Mouse (Mus musculus) olfactory bulb, adult 2 months (tissue): ENCODE data around the gene Fstl4. TPM values are rescaled to one million over a fixed set of nuclear protein-coding genes. Genes with fewer than 3 reads are reported as not detected.
A peak's percentile ranks its signal among the peaks of the same experiment; 100 is the strongest.

Source experiments
- H3K27ac ChIP-seq: fragments of 200-500 bp; 2 replicates; pipeline ENCODE4 v1.5.1; 2012; ENCODE audit warnings: low read depth, low read length; ENCODE audit not compliant: insufficient read depth
- H3K4me1 ChIP-seq: fragments of 200-500 bp; 2 replicates; pipeline ENCODE4 v1.6.1; 2012; ENCODE audit warnings: low read length; ENCODE audit not compliant: control insufficient read depth, insufficient read depth
- H3K4me3 ChIP-seq: fragments of 200-500 bp; 2 replicates; pipeline ENCODE4 v1.5.1; 2012; ENCODE audit warnings: mild to moderate bottlenecking, low read depth, low read length, moderate library complexity; ENCODE audit not compliant: insufficient read depth
- CTCF ChIP-seq: fragments of 200-500 bp; IDR thresholded peaks from 2 replicates; pipeline ENCODE4 v1.5.1; 2012; ENCODE audit warnings: low read depth, mild to moderate bottlenecking, low read length, moderate library complexity; ENCODE audit not compliant: insufficient read depth
- POLR2A ChIP-seq: fragments of 200-500 bp; IDR thresholded peaks from 2 replicates; pipeline ENCODE4 v1.6.1; 2012; ENCODE audit warnings: mild to moderate bottlenecking, low read depth, low read length, moderate library complexity; ENCODE audit not compliant: insufficient read depth
- WGBS: fragments of 180-500 bp; shearing (Covaris S2); methylation state at CpG from one replicate; pipeline ENCODE4 v1.1.7; 2018; 5-methylcytosine and 5-hydroxymethylcytosine counted together
- polyA plus RNA-seq: library from polyadenylated mRNA; stranded (reverse); fragments of >200 nt; gene quantifications from 2 replicates; pipeline ENCODE4 v1.2.4, GENCODE M21; 2012; ENCODE audit warnings: low replicate concordance; ENCODE audit not compliant: missing spikeins, insufficient read depth, insufficient read length

Gene Fstl4
- polyA plus RNA-seq, 1 experiment: not detected

GRCm38 (mm10) chr11:53016358-53017021 lies 252.1 kb downstream of the Fstl4 start:
- Histone ChIP-seq H3K4me1 (no peaks in the 10 kb centered on the region), H3K4me3 (no peak overlapping the region), H3K27ac (no peak overlapping the region)
- TF ChIP-seq POLR2A (no peak), CTCF (no peak)
- WGBS: 90% methylated on average over 7 of the region's 7 CpGs

GRCm38 (mm10) chr11:53019509-53019908 lies 255.1 kb downstream of the Fstl4 start:
- WGBS: 98% methylated on average over 3 of the region's 3 CpGs
- no peak for TF ChIP-seq CTCF
- no peak for TF ChIP-seq POLR2A
- H3K4me1 ChIP-seq: no peaks in the 10 kb centered on the region
- no peak overlapping the region for H3K27ac ChIP-seq
- H3K4me3 ChIP-seq: no peak overlapping the region

- WGBS: 72% methylated on average over 6 of the region's 6 CpGs
- Histone ChIP-seq H3K4me3 (no peak overlapping the region), H3K27ac (no peak overlapping the region), H3K4me1 (no peaks in the 10 kb centered on the region)
- TF ChIP-seq POLR2A (no peak), CTCF (no peak)
Measured at GRCm38 (mm10) chr11:53024403-53024802, 260.0 kb downstream of the Fstl4 start.

- Histone ChIP-seq H3K4me3 (no peak overlapping the region), H3K27ac (no peak overlapping the region), H3K4me1 (no peaks in the 10 kb centered on the region)
- no peak for TF ChIP-seq CTCF
- no peak for TF ChIP-seq POLR2A
- WGBS: 92% methylated on average over 6 of the region's 6 CpGs
Measured at GRCm38 (mm10) chr11:53025686-53026085, 261.3 kb downstream of the Fstl4 start.

- Histone ChIP-seq H3K4me1 (0 out of 2 replicates have a peak, but pooled peaks cover 3% of the 10 kb centered on the region), H3K27ac (no peak overlapping the region), H3K4me3 (no peak overlapping the region)
- 80% methylated on average over 7 of the region's 7 CpGs for WGBS
- no peak for TF ChIP-seq CTCF
- TF ChIP-seq POLR2A: no peak
Measured at GRCm38 (mm10) chr11:53028421-53029168, 264.2 kb downstream of the Fstl4 start.

- no peak overlapping the region for H3K27ac ChIP-seq
- WGBS: 94% methylated on average over 4 of the region's 4 CpGs
- no peak overlapping the region for H3K4me3 ChIP-seq
- H3K4me1 ChIP-seq: 0 out of 2 replicates have a peak, but pooled peaks cover 3% of the 10 kb centered on the region
- no peak for TF ChIP-seq POLR2A
- no peak for TF ChIP-seq CTCF
Measured at GRCm38 (mm10) chr11:53031777-53032176, 267.3 kb downstream of the Fstl4 start.

GRCm38 (mm10) chr11:53032336-53032735 lies 267.9 kb downstream of the Fstl4 start:
- 24% methylated on average over 4 of the region's 4 CpGs for WGBS
- H3K4me3 ChIP-seq: no peak overlapping the region
- TF ChIP-seq CTCF (peak; percentile 78), POLR2A (no peak)
- H3K4me1 ChIP-seq: 0 out of 2 replicates have a peak, but pooled peaks cover 3% of the 10 kb centered on the region
- H3K27ac ChIP-seq: no peak overlapping the region

- Histone ChIP-seq H3K27ac (no peak overlapping the region), H3K4me1 (0 out of 2 replicates have a peak, but pooled peaks cover 3% of the 10 kb centered on the region), H3K4me3 (no peak overlapping the region)
- WGBS: 87% methylated on average over 7 of the region's 7 CpGs
- TF ChIP-seq POLR2A (no peak), CTCF (no peak)
Measured at GRCm38 (mm10) chr11:53035414-53035813, 271.0 kb downstream of the Fstl4 start.

GRCm38 (mm10) chr11:53046850-53047249 lies 282.4 kb downstream of the Fstl4 start:
- no peak overlapping the region for H3K27ac ChIP-seq
- WGBS: 60% methylated on average over 6 of the region's 6 CpGs
- H3K4me3 ChIP-seq: no peak overlapping the region
- TF ChIP-seq CTCF (no peak), POLR2A (no peak)
- H3K4me1 ChIP-seq: peaks cover 5% of the 10 kb centered on the region

GRCm38 (mm10) chr11:53054151-53054550 lies 289.7 kb downstream of the Fstl4 start:
- TF ChIP-seq POLR2A (no peak), CTCF (no peak)
- WGBS: 59% methylated on average over 5 of the region's 5 CpGs
- no peak overlapping the region for H3K27ac ChIP-seq
- H3K4me1 ChIP-seq: peaks cover 24% of the 10 kb centered on the region
- no peak overlapping the region for H3K4me3 ChIP-seq
